Mouse (Mus musculus): ENCODE measurements around the gene Crabp1. TPM values are rescaled to one million over a fixed set of nuclear protein-coding genes. Genes with fewer than 3 reads are reported as not detected.

The Crabp1 gene
- total and polyA plus RNA-seq, 3 experiments = not detected

GRCm38 (mm10) chr9:54722156-54722555, 42.4 kb upstream of the Crabp1 start:
- no peak overlapping the region for H3K27ac ChIP-seq (ENCODE audit: control insufficient read depth, low read depth, low read length)
- peaks cover 0 to 47% of the 10 kb centered on the region in 2 experiments; a peak in 2 of 4 replicates for H3K36me3 ChIP-seq (ENCODE audit: control insufficient read depth in 1 of 2, insufficient read depth in 2 of 2, low read length in 2 of 2)
- H3K9ac ChIP-seq (ENCODE audit: control insufficient read depth, low read depth, low read length, poor library complexity, severe bottlenecking) = no peak overlapping the region
- no peak for TF ChIP-seq MYB (IDR thresholded peaks at IDR 0.05; ENCODE audit: low read depth, low read length)
- H3K4me1 ChIP-seq (ENCODE audit: control insufficient read depth in 1 of 2, insufficient read depth in 2 of 2, low read length in 2 of 2) = no peaks in the 10 kb centered on the region
- no peaks in the 10 kb centered on the region for H3K79me2 ChIP-seq (ENCODE audit: control insufficient read depth, insufficient read depth, low read length, poor library complexity)
- H3K9me3 ChIP-seq (replicated peaks; ENCODE audit: insufficient read depth, low read length) = no peaks in the 10 kb centered on the region
- H3K4me3 ChIP-seq (ENCODE audit: control insufficient read depth in 1 of 2, insufficient read depth in 1 of 2, low read depth in 2 of 2, low read length in 2 of 2) = no peak overlapping the region
- no peaks in the 10 kb centered on the region for H3K27me3 ChIP-seq (ENCODE audit: control insufficient read depth in 1 of 2, insufficient read depth in 2 of 2, low read length in 2 of 2)
- no peak for DNase-seq (ENCODE audit: low read depth, low spot score)

DNA sequence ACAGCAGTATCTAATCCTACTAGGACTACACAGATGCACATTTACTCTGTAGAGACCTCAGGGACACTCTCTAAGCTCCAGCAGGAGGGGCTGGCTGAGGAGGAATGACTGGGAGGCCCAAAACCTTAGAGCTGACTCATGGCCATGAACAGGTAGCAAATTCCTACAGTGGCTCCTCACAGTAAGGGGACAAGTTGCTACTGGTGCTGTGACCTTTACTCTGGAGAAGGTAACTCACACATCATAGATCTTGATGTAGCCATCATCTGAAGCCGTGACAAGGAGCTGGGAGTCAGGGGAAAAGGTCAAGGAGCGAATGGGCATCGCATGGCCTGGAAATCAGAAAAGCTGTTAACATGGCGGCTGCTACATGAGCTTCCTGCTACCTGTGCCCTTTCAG, 42.0 kb upstream of the Crabp1 start:
- no peaks in the 10 kb centered on the region for H3K4me1 ChIP-seq (ENCODE audit: control insufficient read depth in 1 of 2, insufficient read depth in 2 of 2, low read length in 2 of 2)
- DNase-seq (ENCODE audit: low read depth, low spot score) = no peak
- TF ChIP-seq HCFC1 (IDR thresholded peaks at IDR 0.05; ENCODE audit: low read depth, low read length) = no peak
- TF ChIP-seq E2F4 (IDR thresholded peaks at IDR 0.05; ENCODE audit: borderline replicate concordance, low read depth, low read length) = no peak
- TF ChIP-seq POLR2AphosphoS5 (IDR thresholded peaks at IDR 0.05; ENCODE audit: borderline replicate concordance, low read depth, low read length) = no peak
- TF ChIP-seq CHD2 (IDR thresholded peaks at IDR 0.05; ENCODE audit: low read length) = no peak
- H3K79me2 ChIP-seq (ENCODE audit: control insufficient read depth, insufficient read depth, low read length, poor library complexity) = no peaks in the 10 kb centered on the region
- H3K9ac ChIP-seq (ENCODE audit: control insufficient read depth, low read depth, low read length, poor library complexity, severe bottlenecking) = no peak overlapping the region
- no peaks in the 10 kb centered on the region for H3K27me3 ChIP-seq (ENCODE audit: control insufficient read depth in 1 of 2, insufficient read depth in 2 of 2, low read length in 2 of 2)
- peaks cover 0 to 49% of the 10 kb centered on the region in 2 experiments; a peak in 2 of 4 replicates for H3K36me3 ChIP-seq (ENCODE audit: control insufficient read depth in 1 of 2, insufficient read depth in 2 of 2, low read length in 2 of 2)
- no peaks in the 10 kb centered on the region for H3K9me3 ChIP-seq (replicated peaks; ENCODE audit: insufficient read depth, low read length)
- H3K4me3 ChIP-seq (ENCODE audit: control insufficient read depth in 1 of 2, insufficient read depth in 1 of 2, low read depth in 2 of 2, low read length in 2 of 2) = no peak overlapping the region
- no peak overlapping the region for H3K27ac ChIP-seq (ENCODE audit: control insufficient read depth, low read depth, low read length)

- DNase-seq (ENCODE audit: low read depth, low spot score) = no peak
- TF ChIP-seq UBTF (IDR thresholded peaks at IDR 0.05; ENCODE audit: borderline replicate concordance, insufficient read depth, low read depth, low read length) = no peak
- no peak for TF ChIP-seq ETS1 (IDR thresholded peaks at IDR 0.05; ENCODE audit: low read depth, low read length)
- Histone ChIP-seq H3K27me3 (ENCODE audit: control insufficient read depth in 1 of 2, insufficient read depth in 2 of 2, low read length in 2 of 2) (no peaks in the 10 kb centered on the region), H3K36me3 (ENCODE audit: control insufficient read depth in 1 of 2, insufficient read depth in 2 of 2, low read length in 2 of 2) (peaks cover 0 to 45% of the 10 kb centered on the region in 2 experiments; a peak in 2 of 4 replicates), H3K4me3 (ENCODE audit: control insufficient read depth in 1 of 2, insufficient read depth in 1 of 2, low read depth in 2 of 2, low read length in 2 of 2) (no peak overlapping the region), H3K9ac (ENCODE audit: control insufficient read depth, low read depth, low read length, poor library complexity, severe bottlenecking) (no peak overlapping the region), H3K4me1 (ENCODE audit: control insufficient read depth in 1 of 2, insufficient read depth in 2 of 2, low read length in 2 of 2) (no peaks in the 10 kb centered on the region), H3K9me3 (replicated peaks; ENCODE audit: insufficient read depth, low read length) (no peaks in the 10 kb centered on the region), H3K79me2 (ENCODE audit: control insufficient read depth, insufficient read depth, low read length, poor library complexity) (peaks cover 6% of the 10 kb centered on the region), H3K27ac (ENCODE audit: control insufficient read depth, low read depth, low read length) (no peak overlapping the region)
Observed at GRCm38 (mm10) chr9:54726315-54726714, 38.2 kb upstream of the Crabp1 start.

DNA sequence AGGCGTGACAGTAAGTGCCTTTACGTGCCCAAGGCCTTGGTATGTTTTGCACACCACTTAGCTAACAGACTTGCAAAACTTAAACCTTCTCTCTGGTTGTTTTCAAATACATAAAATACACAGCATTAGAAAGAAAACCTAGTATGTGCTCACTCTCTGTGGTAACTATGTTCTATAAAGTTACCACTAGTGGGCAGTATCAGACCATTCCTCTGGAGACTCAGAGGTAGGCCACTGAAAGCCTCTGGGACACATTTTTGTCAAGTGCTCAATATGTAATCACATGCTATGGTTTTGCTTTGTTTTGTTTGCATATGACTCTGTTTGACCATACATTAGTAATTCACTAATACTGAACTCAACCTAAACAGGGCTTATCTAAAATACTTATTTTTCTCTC, 32.4 kb upstream of the Crabp1 start:
- Histone ChIP-seq H3K27ac (ENCODE audit: control insufficient read depth, low read depth, low read length) (no peak overlapping the region), H3K36me3 (ENCODE audit: control insufficient read depth in 1 of 2, insufficient read depth in 2 of 2, low read length in 2 of 2) (peaks cover 16 to 18% of the 10 kb centered on the region in 2 experiments), H3K79me2 (ENCODE audit: control insufficient read depth, insufficient read depth, low read length, poor library complexity) (peaks cover 34% of the 10 kb centered on the region), H3K4me1 (ENCODE audit: control insufficient read depth in 1 of 2, insufficient read depth in 2 of 2, low read length in 2 of 2) (peaks cover 0 to 13% of the 10 kb centered on the region in 2 experiments), H3K9me3 (replicated peaks; ENCODE audit: insufficient read depth, low read length) (no peaks in the 10 kb centered on the region), H3K4me3 (ENCODE audit: control insufficient read depth in 1 of 2, insufficient read depth in 1 of 2, low read depth in 2 of 2, low read length in 2 of 2) (no peak overlapping the region), H3K27me3 (ENCODE audit: control insufficient read depth in 1 of 2, insufficient read depth in 2 of 2, low read length in 2 of 2) (no peaks in the 10 kb centered on the region), H3K9ac (ENCODE audit: control insufficient read depth, low read depth, low read length, poor library complexity, severe bottlenecking) (no peak overlapping the region)
- DNase-seq (ENCODE audit: low read depth, low spot score) = peak; percentile 79
- TF ChIP-seq RCOR1 (IDR thresholded peaks at IDR 0.05; ENCODE audit: low read depth, low read length) (no peak), UBTF (IDR thresholded peaks at IDR 0.05; ENCODE audit: borderline replicate concordance, insufficient read depth, low read depth, low read length) (no peak), CHD2 (IDR thresholded peaks at IDR 0.05; ENCODE audit: low read length) (no peak), GABPA (IDR thresholded peaks at IDR 0.05; ENCODE audit: low read depth, low read length) (no peak), SMC3 (IDR thresholded peaks at IDR 0.05; ENCODE audit: low read depth, low read length) (peak; percentile 29; the same call in 1 of the 2 replicates), ZMIZ1 (IDR thresholded peaks at IDR 0.05; ENCODE audit: low read depth, low read length) (no peak), ZKSCAN1 (IDR thresholded peaks at IDR 0.05; ENCODE audit: low read depth, low read length) (0 out of 2 replicates have a peak, but pooled peaks have one; percentile 60), MYC (IDR thresholded peaks at IDR 0.05; ENCODE audit: low read depth, low read length) (no peak), CHD1 (IDR thresholded peaks at IDR 0.05; ENCODE audit: low read depth, low read length) (no peak), TAL1 (IDR thresholded peaks at IDR 0.05; ENCODE audit: low read length) (no peak), MAX (IDR thresholded peaks at IDR 0.05; ENCODE audit: low read length) (no peak), EP300 (IDR thresholded peaks at IDR 0.05; ENCODE audit: low read depth in 1 of 2, low read length in 2 of 2) (no peak), KAT2A (conservative IDR thresholded peaks at IDR 0.05; ENCODE audit: low read depth, low read length) (no peak), GATA1 (IDR thresholded peaks at IDR 0.05; ENCODE audit: low read depth, low read length) (no peak), ELF1 (IDR thresholded peaks at IDR 0.05; ENCODE audit: low read depth, low read length) (no peak), MAFK (IDR thresholded peaks at IDR 0.05; ENCODE audit: borderline replicate concordance, low read depth, low read length) (no peak)

All from MEL (cell line).